Mouse (Mus musculus) myocyte (in vitro differentiated cells): ENCODE measurements around the gene Rad18. TPM values are rescaled to one million over a fixed set of nuclear protein-coding genes. Genes with fewer than 3 reads are reported as not detected.

Source experiments
- H3K27me3 ChIP-seq: one replicate; pipeline ENCODE4 v1.6.1; 2011; ENCODE audit not compliant: control insufficient read depth, insufficient read depth, insufficient read length
- H3K36me3 ChIP-seq: one replicate; pipeline ENCODE4 v1.6.1; 2011; ENCODE audit not compliant: control insufficient read depth, insufficient read depth
- H3K4me2 ChIP-seq: one replicate; pipeline ENCODE4 v1.6.1; 2011; ENCODE audit warnings: low read depth, control low read depth
- H3K4me3 ChIP-seq: one replicate; pipeline ENCODE4 v1.5.1; 2011; ENCODE audit warnings: mild to moderate bottlenecking, control low read depth, moderate library complexity
- H3K79me2 ChIP-seq: one replicate; pipeline ENCODE4 v1.6.1; 2011; ENCODE audit not compliant: control insufficient read depth, insufficient read depth
- H3ac ChIP-seq: one replicate; pipeline ENCODE4 v1.6.1; 2011; ENCODE audit not compliant: control insufficient read depth, insufficient read length
- CEBPB ChIP-seq: IDR thresholded peaks from 2 replicates; pipeline ENCODE4 v1.6.1; 2011; ENCODE audit warnings: mild to moderate bottlenecking, moderate library complexity; ENCODE audit not compliant: poor library complexity, insufficient read depth, severe bottlenecking
- E2F4 ChIP-seq: IDR thresholded peaks from one replicate; pipeline ENCODE4 v1.6.1; 2011; ENCODE audit warnings: mild to moderate bottlenecking, control low read depth, moderate library complexity; ENCODE audit not compliant: insufficient read depth
- MAX ChIP-seq: IDR thresholded peaks from one replicate; pipeline ENCODE4 v1.6.1; 2011; ENCODE audit warnings: low read depth, mild to moderate bottlenecking, control low read depth
- MYOD1 ChIP-seq, 3 experiments: IDR thresholded peaks; one replicate each; pipeline ENCODE4 v1.6.1; 2011; ENCODE audit warnings: control low read depth in 2 of 3, low read depth in 2 of 3, mild to moderate bottlenecking in 2 of 3, moderate library complexity in 1 of 3; ENCODE audit not compliant: insufficient read length in 2 of 3, control insufficient read depth in 1 of 3
- MYOG ChIP-seq, 3 experiments: IDR thresholded peaks; one replicate each; pipeline ENCODE4 v1.6.1; 2011; ENCODE audit warnings: control low read depth in 2 of 3, low read depth in 2 of 3, mild to moderate bottlenecking in 2 of 3; ENCODE audit not compliant: insufficient read length in 2 of 3, control insufficient read depth in 1 of 3, insufficient read depth in 1 of 3
- POLR2A ChIP-seq: IDR thresholded peaks from one replicate; pipeline ENCODE4 v1.6.1; 2011; ENCODE audit warnings: low read depth, mild to moderate bottlenecking, control low read depth, moderate library complexity; ENCODE audit not compliant: insufficient read length
- POLR2AphosphoS2 ChIP-seq: IDR thresholded peaks from one replicate; pipeline ENCODE4 v1.6.1; 2011; ENCODE audit warnings: low read depth, control low read depth; ENCODE audit not compliant: insufficient read length
- REST ChIP-seq: IDR thresholded peaks from one replicate; pipeline ENCODE4 v1.6.1; 2011; ENCODE audit warnings: mild to moderate bottlenecking, control low read depth, moderate library complexity; ENCODE audit not compliant: insufficient read depth, insufficient read length
- SRF ChIP-seq: IDR thresholded peaks from one replicate; pipeline ENCODE4 v1.6.1; 2011; ENCODE audit warnings: low read depth; ENCODE audit not compliant: control insufficient read depth, insufficient read length
- TCF12 ChIP-seq: IDR thresholded peaks from one replicate; pipeline ENCODE4 v1.6.1; 2011; ENCODE audit warnings: mild to moderate bottlenecking, control low read depth; ENCODE audit not compliant: poor library complexity, insufficient read depth, severe bottlenecking
- TCF3 ChIP-seq: IDR thresholded peaks from one replicate; pipeline ENCODE4 v1.6.1; 2011; ENCODE audit warnings: low read depth, control low read depth; ENCODE audit not compliant: insufficient read length
- USF1 ChIP-seq: IDR thresholded peaks from one replicate; pipeline ENCODE4 v1.6.1; 2011; ENCODE audit warnings: low read depth, mild to moderate bottlenecking, control low read depth, moderate library complexity
- polyA plus RNA-seq: library from polyadenylated mRNA; unstranded; fragments of >200 nt; fragmentation: generic; extraction: Trizol; gene quantifications from one replicate; pipeline ENCODE4 v1.2.1, GENCODE M21; 2012; ENCODE audit warnings: missing spikeins

Gene Rad18
- polyA plus RNA-seq, 1 experiment, result 2.8 TPM

DNA sequence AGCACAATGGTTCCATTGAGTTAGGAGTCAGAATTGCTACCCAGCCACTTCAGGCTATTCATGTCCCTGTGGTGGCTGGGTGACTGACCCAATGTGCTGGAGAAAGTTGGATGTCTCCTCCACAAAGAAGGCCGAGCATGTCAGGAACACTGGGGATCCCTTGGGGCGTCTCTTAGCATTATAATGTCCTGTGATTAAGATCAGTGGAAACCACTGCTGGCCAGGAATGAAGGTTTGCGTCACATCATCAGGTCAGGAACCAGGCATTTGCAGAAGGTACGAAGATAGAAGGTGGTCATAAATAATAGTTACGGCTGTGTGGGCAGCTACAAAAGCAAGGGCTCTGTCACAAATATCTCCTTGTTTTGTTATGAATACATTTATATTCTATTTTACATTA lies 111.5 kb downstream of the Rad18 start:
- no peak overlapping the region for H3K4me2 ChIP-seq
- H3ac ChIP-seq, result no peak overlapping the region
- no peak overlapping the region for H3K4me3 ChIP-seq
- TF ChIP-seq SRF (no peak), MYOG (IDR thresholded peaks at IDR 0.05; ENCODE audit: control insufficient read depth in 1 of 3, insufficient read depth in 1 of 3, insufficient read length in 2 of 3, low read depth in 2 of 3) (no peak), POLR2AphosphoS2 (no peak), MAX (no peak)
- H3K27me3 ChIP-seq, result no peaks in the 10 kb centered on the region
- no peaks in the 10 kb centered on the region for H3K79me2 ChIP-seq
- H3K36me3 ChIP-seq, result no peaks in the 10 kb centered on the region

DNA sequence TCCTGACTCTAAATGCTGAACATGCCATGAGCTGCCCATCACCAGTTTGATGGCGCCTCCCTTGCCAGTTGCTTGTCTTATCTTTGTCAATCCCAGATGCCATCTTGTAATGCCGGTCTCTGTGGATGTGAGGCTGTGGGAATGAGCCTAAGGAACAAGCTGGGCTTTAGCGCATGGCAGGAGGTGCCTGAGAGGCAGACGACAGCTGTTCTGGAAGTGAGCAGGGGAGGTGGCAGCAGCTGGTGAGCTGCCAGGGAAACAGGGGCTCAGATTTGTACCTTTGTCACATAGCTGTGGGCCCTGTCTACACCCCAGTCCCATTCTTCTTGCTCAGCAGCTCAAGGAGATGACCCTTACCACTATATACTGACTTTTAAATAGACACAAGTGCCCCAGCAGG lies 114.5 kb downstream of the Rad18 start:
- Histone ChIP-seq H3K27me3 (no peaks in the 10 kb centered on the region), H3K36me3 (no peaks in the 10 kb centered on the region), H3K4me3 (no peak overlapping the region), H3ac (no peak overlapping the region), H3K79me2 (no peaks in the 10 kb centered on the region), H3K4me2 (no peak overlapping the region)
- TF ChIP-seq POLR2AphosphoS2, result no peak
- TF ChIP-seq POLR2A, result no peak
- peak in 2 of 3 experiments; percentile 60 to 79 for TF ChIP-seq MYOD1 (IDR thresholded peaks at IDR 0.05; ENCODE audit: control insufficient read depth in 1 of 3, insufficient read length in 2 of 3, low read depth in 2 of 3)
- peak in 2 of 3 experiments; percentile 72 to 73 for TF ChIP-seq MYOG (IDR thresholded peaks at IDR 0.05; ENCODE audit: control insufficient read depth in 1 of 3, insufficient read depth in 1 of 3, insufficient read length in 2 of 3, low read depth in 2 of 3)

DNA sequence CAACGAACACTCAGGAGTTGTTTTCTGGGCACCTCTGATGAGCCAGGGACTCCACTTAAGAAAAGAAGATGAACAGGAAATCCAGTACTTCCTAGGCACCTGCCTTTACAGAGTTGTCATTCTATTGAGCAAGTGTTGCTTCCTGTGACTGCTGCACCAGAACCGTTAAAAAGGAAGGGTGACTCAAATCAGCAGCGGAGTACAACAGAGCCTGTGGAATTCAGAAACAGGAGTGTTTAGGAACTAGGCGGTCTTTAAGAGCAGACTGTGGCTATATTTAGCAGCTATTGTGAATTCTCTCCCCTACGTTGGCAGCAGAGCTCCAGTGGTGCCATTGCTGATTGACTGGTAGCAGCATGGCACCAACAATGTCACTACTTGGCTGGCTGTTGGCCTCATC lies 119.3 kb downstream of the Rad18 start:
- Histone ChIP-seq H3ac (no peak overlapping the region), H3K36me3 (no peaks in the 10 kb centered on the region), H3K4me3 (no peak overlapping the region), H3K27me3 (no peaks in the 10 kb centered on the region), H3K4me2 (no peak overlapping the region), H3K79me2 (no peaks in the 10 kb centered on the region)
- no peak for TF ChIP-seq SRF
- TF ChIP-seq MYOD1 (IDR thresholded peaks at IDR 0.05; ENCODE audit: control insufficient read depth in 1 of 3, insufficient read length in 2 of 3, low read depth in 2 of 3), result no peak
- TF ChIP-seq POLR2A, result no peak
- no peak for TF ChIP-seq REST
- TF ChIP-seq TCF3, result no peak
- no peak for TF ChIP-seq USF1
- TF ChIP-seq POLR2AphosphoS2, result no peak
- no peak for TF ChIP-seq MYOG (IDR thresholded peaks at IDR 0.05; ENCODE audit: control insufficient read depth in 1 of 3, insufficient read depth in 1 of 3, insufficient read length in 2 of 3, low read depth in 2 of 3)

DNA sequence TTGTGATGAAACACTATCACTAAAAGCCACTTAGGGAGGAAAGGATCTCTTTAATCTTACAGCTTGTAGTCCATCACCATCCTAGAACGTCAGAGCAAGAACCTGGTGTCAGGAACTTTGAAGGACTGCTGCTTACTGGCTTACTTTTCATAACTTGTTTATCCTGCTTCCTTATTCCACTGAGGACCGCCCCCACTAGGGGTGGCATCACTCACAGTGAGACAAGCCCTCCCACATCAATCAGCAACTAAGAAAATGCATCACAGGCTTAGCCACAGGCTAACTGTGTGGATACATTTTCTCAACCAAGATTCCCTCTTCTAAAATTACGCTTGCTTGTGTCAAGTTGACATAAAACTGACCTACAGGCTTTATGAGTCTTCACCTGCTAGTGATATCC lies 121.9 kb downstream of the Rad18 start:
- no peak for TF ChIP-seq POLR2A
- TF ChIP-seq E2F4, result no peak
- no peak for TF ChIP-seq TCF12
- TF ChIP-seq TCF3, result no peak
- TF ChIP-seq CEBPB, result no peak
- TF ChIP-seq POLR2AphosphoS2, result no peak
- TF ChIP-seq MAX, result no peak
- TF ChIP-seq SRF, result no peak
- no peak for TF ChIP-seq MYOG (IDR thresholded peaks at IDR 0.05; ENCODE audit: control insufficient read depth in 1 of 3, insufficient read depth in 1 of 3, insufficient read length in 2 of 3, low read depth in 2 of 3)
- TF ChIP-seq REST, result no peak
- TF ChIP-seq USF1, result no peak
- TF ChIP-seq MYOD1 (IDR thresholded peaks at IDR 0.05; ENCODE audit: control insufficient read depth in 1 of 3, insufficient read length in 2 of 3, low read depth in 2 of 3), result no peak
- H3K27me3 ChIP-seq, result no peaks in the 10 kb centered on the region
- no peak overlapping the region for H3K4me3 ChIP-seq
- H3K4me2 ChIP-seq, result no peak overlapping the region
- no peak overlapping the region for H3ac ChIP-seq
- H3K79me2 ChIP-seq, result no peaks in the 10 kb centered on the region
- H3K36me3 ChIP-seq, result no peaks in the 10 kb centered on the region

DNA sequence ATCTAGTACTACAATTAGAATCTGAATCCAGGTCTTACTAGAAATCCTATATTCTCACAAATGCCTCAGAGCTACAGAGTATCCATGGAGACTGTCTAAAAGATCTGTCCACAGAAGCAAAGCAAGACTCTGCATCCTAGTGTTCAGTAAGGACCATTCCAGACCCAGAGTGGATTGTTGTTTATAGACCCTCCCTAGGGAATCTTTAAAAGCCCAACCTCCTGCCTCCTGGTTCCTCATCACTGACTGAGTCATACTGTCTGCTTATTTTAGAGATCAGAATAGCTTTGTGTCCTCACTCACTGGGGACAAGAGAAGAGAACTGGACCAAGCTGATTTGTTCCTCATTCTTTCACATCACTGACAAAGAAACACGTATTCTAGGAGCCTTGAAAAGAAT lies 126.1 kb downstream of the Rad18 start:
- TF ChIP-seq USF1 (no peak), MAX (no peak), REST (no peak), E2F4 (no peak), TCF3 (no peak), MYOG (IDR thresholded peaks at IDR 0.05; ENCODE audit: control insufficient read depth in 1 of 3, insufficient read depth in 1 of 3, insufficient read length in 2 of 3, low read depth in 2 of 3) (no peak), TCF12 (no peak), CEBPB (no peak), SRF (no peak), POLR2AphosphoS2 (no peak), POLR2A (no peak), MYOD1 (IDR thresholded peaks at IDR 0.05; ENCODE audit: control insufficient read depth in 1 of 3, insufficient read length in 2 of 3, low read depth in 2 of 3) (no peak)
- Histone ChIP-seq H3K36me3 (no peaks in the 10 kb centered on the region), H3K4me3 (no peak overlapping the region), H3K79me2 (no peaks in the 10 kb centered on the region), H3ac (no peak overlapping the region), H3K4me2 (no peak overlapping the region), H3K27me3 (peaks cover 7% of the 10 kb centered on the region)

Other genes with a start within 250 kb of the Rad18 start
- gene Cav3, start 237.2 kb downstream of the Rad18 start, polyA plus RNA-seq, result 304 TPM
- 0.06 TPM for gene Oxtr, start 206.7 kb downstream of the Rad18 start, polyA plus RNA-seq